Mouse (Mus musculus) forebrain, postnatal 0 days (tissue): Measurements from ENCODE around the gene Hspa4. TPM values are rescaled to one million over a fixed set of nuclear protein-coding genes. Genes with fewer than 3 reads are reported as not detected.

Experiments used
- ATAC-seq: fragments of 200-750 bp; cut with Nextera tagmentation; 2 replicates; pipeline ENCODE4 v1.8.0; 2017; ENCODE audit warnings: mild to moderate bottlenecking, moderate library complexity
- DNase-seq: peaks from one replicate; pipeline ENCODE4 v3.0.0-alpha.2; 2015
- H3K27ac ChIP-seq: fragments of 300-500 bp; sonication (generic); 2 replicates; pipeline ENCODE4 v1.5.1; 2014; ENCODE audit warnings: low read depth, mild to moderate bottlenecking, antibody characterized with exemption, low read length, moderate library complexity, mixed read lengths
- H3K27me3 ChIP-seq: fragments of 300-500 bp; sonication (generic); 2 replicates; pipeline ENCODE4 v1.6.1; 2014; ENCODE audit warnings: mild to moderate bottlenecking, low read length, mixed read lengths; ENCODE audit not compliant: insufficient read depth
- H3K36me3 ChIP-seq: fragments of 300-500 bp; sonication (generic); 2 replicates; pipeline ENCODE4 v1.6.1; 2014; ENCODE audit warnings: mild to moderate bottlenecking, moderate library complexity; ENCODE audit not compliant: insufficient read depth
- H3K4me1 ChIP-seq: fragments of 300-500 bp; sonication (generic); 2 replicates; pipeline ENCODE4 v1.6.1; 2014; ENCODE audit warnings: antibody characterized with exemption; ENCODE audit not compliant: insufficient read depth
- H3K4me2 ChIP-seq: fragments of 300-500 bp; sonication (generic); 2 replicates; pipeline ENCODE4 v1.6.1; 2014; ENCODE audit warnings: low read depth, mild to moderate bottlenecking, moderate library complexity
- H3K4me3 ChIP-seq: fragments of 300-500 bp; sonication (generic); 2 replicates; pipeline ENCODE4 v1.5.1; 2014; ENCODE audit warnings: low read depth, low read length, mixed read lengths
- H3K9ac ChIP-seq: fragments of 300-500 bp; sonication (generic); 2 replicates; pipeline ENCODE4 v1.6.1; 2014; ENCODE audit warnings: mild to moderate bottlenecking
- H3K9me3 ChIP-seq: fragments of 300-500 bp; sonication (generic); 2 replicates; pipeline ENCODE4 v1.6.1; 2016; ENCODE audit warnings: low read length
- CTCF ChIP-seq: sonication (generic); IDR thresholded peaks from 2 replicates; pipeline ENCODE4 v1.5.1; 2016; ENCODE audit warnings: antibody characterized with exemption, control low read depth, low read depth
- WGBS: fragments of 180-500 bp; shearing (Covaris S2); extraction: QIAGEN DNeasy Blood & Tissue Kit; methylation state at CpG from one replicate; pipeline ENCODE4 v1.1.7; 2014; 5-methylcytosine and 5-hydroxymethylcytosine counted together
- polyA plus RNA-seq: library from polyadenylated mRNA; unstranded; fragments of >200 nt; fragmentation: Nextera tagmentation; extraction: Ambion mirVana; gene quantifications from 2 replicates; pipeline ENCODE4 v1.2.1, GENCODE M21; 2015
- total RNA-seq: library from RNA; depleted of rRNA; stranded (reverse); fragments of >200 nt; gene quantifications from 2 replicates; pipeline ENCODE4 v1.2.3, GENCODE M21; 2014; rRNA removed

Gene Hspa4
- total and polyA plus RNA-seq, 2 experiments from 2014 or later = 46.9 to 138 TPM

DNA sequence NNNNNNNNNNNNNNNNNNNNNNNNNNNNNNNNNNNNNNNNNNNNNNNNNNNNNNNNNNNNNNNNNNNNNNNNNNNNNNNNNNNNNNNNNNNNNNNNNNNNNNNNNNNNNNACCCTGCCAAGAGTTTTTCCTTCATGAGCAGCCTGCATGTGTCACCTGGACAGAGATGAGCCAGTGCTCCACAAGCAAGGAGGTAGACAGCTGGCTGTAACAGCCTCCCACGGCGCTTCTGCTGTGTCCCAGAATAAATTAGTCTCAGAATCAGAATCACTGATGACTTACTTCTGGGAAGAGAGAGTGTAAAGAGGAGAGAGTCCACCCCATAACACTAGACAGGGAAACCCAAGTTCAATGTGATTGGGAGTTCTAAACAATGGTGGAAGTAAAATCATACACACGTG is 71.2 kb downstream of the Hspa4 start:
- Histone ChIP-seq H3K4me1 (no peaks in the 10 kb centered on the region), H3K27ac (no peak overlapping the region), H3K4me3 (no peak overlapping the region), H3K36me3 (no peaks in the 10 kb centered on the region), H3K4me2 (no peak overlapping the region), H3K9ac (no peak overlapping the region), H3K9me3 (no peaks in the 10 kb centered on the region), H3K27me3 (no peaks in the 10 kb centered on the region)
- WGBS = 81% methylated on average over 3 of the region's 3 CpGs
- TF ChIP-seq CTCF = no peak
- ATAC-seq (no peak), DNase-seq (no peak)

GRCm38 (mm10) chr11:53210876-53211275 is 89.4 kb downstream of the Hspa4 start:
- Histone ChIP-seq H3K4me1 (no peaks in the 10 kb centered on the region), H3K4me2 (no peak overlapping the region), H3K36me3 (no peaks in the 10 kb centered on the region), H3K27me3 (no peaks in the 10 kb centered on the region), H3K9me3 (no peaks in the 10 kb centered on the region), H3K9ac (no peak overlapping the region), H3K4me3 (no peak overlapping the region), H3K27ac (no peak overlapping the region)
- ATAC-seq (no peak), DNase-seq (no peak)
- no peak for TF ChIP-seq CTCF
- WGBS = 18% methylated on average over 9 of the region's 9 CpGs

Other genes with a start within 250 kb of the Hspa4 start
- 0.86 and 2.8 TPM in 2 replicates for gene Zcchc10, start 24.2 kb upstream of the Hspa4 start, total RNA-seq
- gene Zcchc10, start 24.2 kb upstream of the Hspa4 start, polyA plus RNA-seq = 16.0 and 17.1 TPM in 2 replicates
- 110 and 147 TPM in 2 replicates for gene Aff4, start 50.4 kb upstream of the Hspa4 start, total RNA-seq
- gene Aff4, start 50.4 kb upstream of the Hspa4 start, polyA plus RNA-seq = 67.0 and 98.5 TPM in 2 replicates
- not detected in 2 replicates for gene Leap2, start 122.7 kb upstream of the Hspa4 start, total RNA-seq
- gene Leap2, start 122.7 kb upstream of the Hspa4 start, polyA plus RNA-seq = not detected in 2 replicates
- gene Uqcrq, start 130.4 kb upstream of the Hspa4 start, total RNA-seq = 20.6 and 30.5 TPM in 2 replicates
- gene Uqcrq, start 130.4 kb upstream of the Hspa4 start, polyA plus RNA-seq = 822 and 1,049 TPM in 2 replicates
- 0.67 and 2.3 TPM in 2 replicates for gene Gdf9, start 130.6 kb upstream of the Hspa4 start, total RNA-seq
- 2.0 and 3.0 TPM in 2 replicates for gene Gdf9, start 130.6 kb upstream of the Hspa4 start, polyA plus RNA-seq
- gene Gm10447, start 156.7 kb upstream of the Hspa4 start, total RNA-seq = not detected in 2 replicates
- not detected in 2 replicates for gene Gm10447, start 156.7 kb upstream of the Hspa4 start, polyA plus RNA-seq
- 3.0 and 4.9 TPM in 2 replicates for gene Shroom1, start 156.7 kb upstream of the Hspa4 start, total RNA-seq
- 2.0 TPM in 2 replicates for gene Shroom1, start 156.7 kb upstream of the Hspa4 start, polyA plus RNA-seq
- 1.7 TPM in 1 of 2 replicates, not detected in the other for gene Gm9837, start 170.0 kb upstream of the Hspa4 start, total RNA-seq
- gene Gm9837, start 170.0 kb upstream of the Hspa4 start, polyA plus RNA-seq = not detected in 2 replicates
- gene Gm9945, start 179.7 kb upstream of the Hspa4 start, total RNA-seq = not detected in 2 replicates
- gene Gm9945, start 179.7 kb upstream of the Hspa4 start, polyA plus RNA-seq = 0.15 and 0.28 TPM in 2 replicates
- gene Sowaha, start 179.8 kb upstream of the Hspa4 start, total RNA-seq = 13.2 and 13.5 TPM in 2 replicates
- 5.0 and 7.9 TPM in 2 replicates for gene Sowaha, start 179.8 kb upstream of the Hspa4 start, polyA plus RNA-seq
- 37.2 and 40.9 TPM in 2 replicates for gene Sept8, start 218.8 kb upstream of the Hspa4 start, total RNA-seq
- gene Sept8, start 218.8 kb upstream of the Hspa4 start, polyA plus RNA-seq = 13.5 and 18.2 TPM in 2 replicates